Mouse (Mus musculus) bone marrow, adult 2 months (tissue): ENCODE data around the gene Lrp10.

ENCODE experiments used
- CTCF ChIP-seq: fragments of 200-500 bp; IDR thresholded peaks from 2 replicates; pipeline ENCODE4 v1.5.1; 2011; ENCODE audit warnings: low read length, control low read depth; ENCODE audit not compliant: control insufficient read depth, insufficient read depth
- POLR2A ChIP-seq: fragments of 200-500 bp; IDR thresholded peaks from 2 replicates; pipeline ENCODE4 v1.6.1; 2011; ENCODE audit warnings: low read depth, mild to moderate bottlenecking, control low read depth, low read length, borderline replicate concordance; ENCODE audit not compliant: control insufficient read depth

DNA sequence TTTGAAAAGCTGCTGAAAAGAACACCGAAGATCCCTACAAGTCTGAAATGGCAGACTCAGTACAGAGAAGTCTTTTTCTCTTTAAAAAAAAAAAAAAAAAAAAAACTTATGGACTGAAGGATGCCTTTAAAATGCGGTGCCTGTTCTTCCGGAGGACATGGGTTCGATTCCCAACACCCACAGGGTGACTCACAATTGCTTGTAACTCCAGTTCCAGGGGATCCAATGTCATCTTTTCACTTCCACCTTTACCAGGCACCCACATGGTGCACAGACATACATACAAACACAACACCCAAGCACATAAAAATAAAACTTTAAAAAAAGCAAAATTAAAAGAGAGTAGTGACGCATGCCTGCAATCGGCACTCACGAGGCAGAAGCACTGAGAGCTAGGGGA, 36.2 kb upstream of the Lrp10 start:
- TF ChIP-seq POLR2A, result no peak
- TF ChIP-seq CTCF, result no peak
